In genomic region chr8:66167405-66168173, GRCm38 (mm10) we compare ENCODE assay signal across 19 mouse cellular contexts.
"Had no signal": no experiment of that assay in that cellular context is flagged by ENCODE, and none has a peak within 500 bp of the region (broad histone marks: within the 10 kb centered on the region; RNA-seq: fewer than 3 reads in every experiment).

No protein-coding gene starts in this region.

- H3K36me3 ChIP-seq: midbrain, embryonic 10.5 days; midbrain, embryonic 12.5 days; neural tube, embryonic 12.5 days; neural tube, embryonic 15.5 days had no signal

- H3K4me1 ChIP-seq: midbrain, embryonic 10.5 days; midbrain, embryonic 12.5 days; neural tube, embryonic 12.5 days had no signal

- ATAC-seq: midbrain, embryonic 16.5 days had no signal

- H3K9ac ChIP-seq: lung, embryonic 14.5 days; midbrain, embryonic 12.5 days; neural tube, embryonic 12.5 days; neural tube, embryonic 15.5 days had no signal

- H3K4me3 ChIP-seq: midbrain, embryonic 10.5 days; midbrain, embryonic 12.5 days; myocyte; neural tube, embryonic 12.5 days; neural tube, embryonic 15.5 days had no signal

- H3K9me3 ChIP-seq: midbrain, embryonic 10.5 days; midbrain, embryonic 12.5 days; neural tube, embryonic 12.5 days; neural tube, embryonic 15.5 days had no signal

- H3K27me3 ChIP-seq: midbrain, embryonic 12.5 days; neural tube, embryonic 12.5 days; neural tube, embryonic 15.5 days had no signal

- DNase-seq: lung, adult 18-20 months; lung, embryonic 14.5 days; lung, postnatal 10 days; lung, postnatal 4 days; midbrain, embryonic 14.5 days; retina, postnatal 1 day; right cerebral cortex, adult 18-20 months; right cerebral cortex, postnatal 25 days; right cerebral cortex, postnatal 4 days; spleen, adult 18-20 months; thymus, adult 18-20 months; thymus, postnatal 14 days; thymus, postnatal 36 days had no signal

- H3K27ac ChIP-seq: midbrain, embryonic 10.5 days; midbrain, embryonic 12.5 days; neural tube, embryonic 12.5 days; neural tube, embryonic 15.5 days had no signal

- H3K4me2 ChIP-seq: lung, embryonic 14.5 days; midbrain, embryonic 12.5 days; neural tube, embryonic 12.5 days; neural tube, embryonic 15.5 days had no signal
